Mouse (Mus musculus) liver, embryonic 14.5 days (tissue): ENCODE measurements around the gene Syce2. TPM values are rescaled to one million over a fixed set of nuclear protein-coding genes. Genes with fewer than 3 reads are reported as not detected.

Experiments
- ATAC-seq: fragments of 200-750 bp; cut with Nextera tagmentation; 2 replicates; pipeline ENCODE4 v1.8.0; 2017; ENCODE audit warnings: moderate number of reproducible peaks, mild to moderate bottlenecking, moderate library complexity; ENCODE audit not compliant: insufficient read depth
- DNase-seq, 3 experiments: peaks; one replicate each; pipeline ENCODE4 v3.0.0-alpha.2; 2012 to 2013; ENCODE audit warnings: low read depth in 3 of 3, low spot score in 3 of 3
- H3K27ac ChIP-seq: fragments of 300-500 bp; sonication (generic); 2 replicates; pipeline ENCODE4 v1.5.1; 2014; ENCODE audit warnings: moderate library complexity, mild to moderate bottlenecking, control low read depth, inconsistent platforms
- H3K27me3 ChIP-seq: fragments of 300-500 bp; sonication (generic); 2 replicates; pipeline ENCODE4 v1.6.1; 2014; ENCODE audit warnings: mild to moderate bottlenecking, low read length, moderate library complexity; ENCODE audit not compliant: control insufficient read depth, insufficient read depth
- H3K36me3 ChIP-seq: fragments of 300-500 bp; sonication (generic); replicated peaks from 2 replicates; pipeline ENCODE4 v1.6.1; 2014; ENCODE audit warnings: low read depth; ENCODE audit not compliant: control insufficient read depth, insufficient read depth
- H3K4me1 ChIP-seq, 2 experiments: fragments of 200-500 bp in 1 of 2; fragments of 300-500 bp in 1 of 2; sonication (generic) in 1 of 2; replicated peaks; 2 replicates each; pipeline ENCODE4 v1.6.1; 2012 to 2014; ENCODE audit warnings: antibody characterized with exemption in 1 of 2, inconsistent platforms in 1 of 2, low read length in 1 of 2; ENCODE audit not compliant: control insufficient read depth in 2 of 2, insufficient read depth in 2 of 2
- H3K4me2 ChIP-seq: fragments of 300-500 bp; sonication (generic); 2 replicates; pipeline ENCODE4 v1.6.1; 2014; ENCODE audit warnings: low read depth, mild to moderate bottlenecking, control low read depth, moderate library complexity
- H3K4me3 ChIP-seq, 2 experiments: fragments of 200-500 bp in 1 of 2; fragments of 300-500 bp in 1 of 2; sonication (generic) in 1 of 2; 2 replicates each; pipeline ENCODE4 v1.5.1; 2012 to 2014; ENCODE audit warnings: low read depth in 2 of 2, low read length in 2 of 2, mild to moderate bottlenecking in 2 of 2, control low read depth in 1 of 2, inconsistent platforms in 1 of 2, moderate library complexity in 1 of 2; ENCODE audit not compliant: insufficient read depth in 1 of 2
- H3K9ac ChIP-seq: fragments of 300-500 bp; sonication (generic); replicated peaks from 2 replicates; pipeline ENCODE4 v1.6.1; 2014; ENCODE audit warnings: mild to moderate bottlenecking, control low read depth, moderate library complexity
- H3K9me3 ChIP-seq: fragments of 300-500 bp; sonication (generic); 2 replicates; pipeline ENCODE4 v1.6.1; 2016; ENCODE audit warnings: low read length, mixed read lengths; ENCODE audit not compliant: control insufficient read depth
- CTCF ChIP-seq: IDR thresholded peaks from 2 replicates; pipeline ENCODE4 v1.5.1; 2016; ENCODE audit warnings: antibody characterized with exemption, low read depth, control low read depth
- EP300 ChIP-seq: IDR thresholded peaks from 2 replicates; pipeline ENCODE4 v1.6.1; 2016; ENCODE audit warnings: antibody characterized with exemption, low read depth
- WGBS: fragments of 180-500 bp; shearing (Covaris S2); extraction: QIAGEN DNeasy Blood & Tissue Kit; methylation state at CpG from one replicate; pipeline ENCODE4 v1.1.7; 2014; ENCODE audit not compliant: insufficient replicate concordance; 5-methylcytosine and 5-hydroxymethylcytosine counted together
- polyA plus RNA-seq, 2 experiments: library from polyadenylated mRNA; depleted of rRNA in 1 of 2; stranded (reverse) in 1 of 2; unstranded in 1 of 2; fragments of >200 nt; fragmentation: Nextera tagmentation in 1 of 2; extraction: Ambion mirVana in 1 of 2; gene quantifications; 2 replicates each; pipeline versions ENCODE4 v1.2.1 to v1.2.3; 2012 to 2014

Gene Syce2
- polyA plus RNA-seq, 2 experiments = 26.4 to 78.2 TPM

DNA sequence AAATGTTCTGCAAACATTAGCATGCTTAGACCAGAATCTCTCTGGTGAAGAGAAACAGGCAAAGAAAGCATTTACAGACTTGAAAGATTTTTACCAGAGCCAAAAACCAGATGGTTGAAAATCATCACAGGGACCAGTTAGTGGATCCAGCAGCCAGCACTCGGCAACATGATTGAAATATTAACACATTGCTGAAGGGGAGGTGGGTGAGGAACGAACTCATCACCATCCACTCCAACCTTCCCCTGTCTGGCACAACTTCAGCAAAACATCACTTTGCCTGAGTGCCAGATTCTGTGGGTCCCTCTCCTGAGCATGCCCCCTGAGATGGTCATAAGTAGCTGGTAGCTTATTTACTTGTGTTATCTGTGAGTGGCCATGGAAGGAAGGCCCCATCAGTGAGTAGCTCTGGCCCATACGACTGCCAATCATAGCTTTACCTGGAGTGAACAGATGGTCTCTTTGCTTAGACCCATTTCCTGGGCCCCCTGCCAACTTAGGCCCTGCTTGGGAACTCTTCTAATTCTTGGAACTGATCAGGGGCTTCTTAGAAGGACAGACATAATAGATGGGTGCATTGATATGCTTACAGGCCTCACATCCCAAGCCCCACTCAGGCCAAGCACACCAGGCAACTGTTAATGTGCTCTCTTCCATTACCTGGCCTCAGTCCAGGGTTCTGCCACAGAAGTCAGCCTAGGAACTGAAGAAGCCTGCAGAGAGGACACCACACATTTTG lies 5.6 kb downstream of the Syce2 start:
- TF ChIP-seq CTCF (no peak), EP300 (no peak)
- no peaks in the 10 kb centered on the region; the same call in 1 of the 2 replicates for H3K36me3 ChIP-seq
- H3K27ac ChIP-seq = no peak overlapping the region
- H3K4me3 ChIP-seq = no peak overlapping the region
- H3K4me1 ChIP-seq = peaks cover 20 to 22% of the 10 kb centered on the region in 2 experiments
- WGBS = 60% methylated on average over 3 of the region's 3 CpGs
- H3K4me2 ChIP-seq = no peak overlapping the region
- ATAC-seq (no peak), DNase-seq (no peak)
- H3K9me3 ChIP-seq = no peaks in the 10 kb centered on the region
- H3K27me3 ChIP-seq = no peaks in the 10 kb centered on the region
- no peak overlapping the region for H3K9ac ChIP-seq

- H3K27me3 ChIP-seq = no peaks in the 10 kb centered on the region
- H3K4me2 ChIP-seq = no peak overlapping the region
- no peaks in the 10 kb centered on the region for H3K9me3 ChIP-seq
- no peak for DNase-seq
- no peaks in the 10 kb centered on the region; the same call in 1 of the 2 replicates for H3K36me3 ChIP-seq
- ATAC-seq = peak; percentile 60
- TF ChIP-seq EP300 (no peak), CTCF (no peak)
- no peak overlapping the region for H3K4me3 ChIP-seq
- H3K4me1 ChIP-seq = peaks cover 13 to 14% of the 10 kb centered on the region in 2 experiments
- H3K9ac ChIP-seq = peak overlapping the region; percentile 31
- WGBS = 54% methylated on average over 1 of the region's 1 CpGs
- H3K27ac ChIP-seq = no peak overlapping the region
Measured at GRCm38 (mm10) chr8:84878915-84879314, 7.0 kb downstream of the Syce2 start.

DNA sequence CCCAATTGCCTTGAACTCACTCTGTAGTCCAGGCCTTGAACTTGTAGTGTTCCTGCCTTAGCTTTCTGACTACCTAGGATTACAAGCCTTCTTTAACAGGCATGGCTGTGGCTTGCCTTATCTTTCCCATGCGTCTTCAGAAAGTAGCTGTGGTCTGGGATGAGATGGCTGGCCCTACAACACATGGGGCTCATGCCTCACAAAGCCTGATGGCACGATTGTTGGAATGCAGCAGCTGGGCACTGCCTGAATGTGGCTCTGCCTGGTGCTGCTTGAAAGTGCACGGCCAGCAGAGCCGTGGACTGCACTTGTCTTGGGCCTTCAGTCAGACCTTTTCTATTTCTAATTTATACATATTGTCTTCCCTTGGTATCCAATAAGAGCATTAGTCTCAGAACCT lies 12.8 kb downstream of the Syce2 start:
- Histone ChIP-seq H3K4me3 (no peak overlapping the region), H3K27me3 (no peaks in the 10 kb centered on the region), H3K27ac (no peak overlapping the region), H3K36me3 (peaks cover 35% of the 10 kb centered on the region), H3K4me1 (no peaks in the 10 kb centered on the region; a peak in 2 of 4 replicates), H3K9me3 (no peaks in the 10 kb centered on the region), H3K4me2 (no peak overlapping the region), H3K9ac (no peak overlapping the region; the same call in 1 of the 2 replicates)
- 47% methylated on average over 4 of the region's 4 CpGs for WGBS
- ATAC-seq = no peak
- TF ChIP-seq EP300 (no peak), CTCF (no peak)
- no peak for DNase-seq

DNA sequence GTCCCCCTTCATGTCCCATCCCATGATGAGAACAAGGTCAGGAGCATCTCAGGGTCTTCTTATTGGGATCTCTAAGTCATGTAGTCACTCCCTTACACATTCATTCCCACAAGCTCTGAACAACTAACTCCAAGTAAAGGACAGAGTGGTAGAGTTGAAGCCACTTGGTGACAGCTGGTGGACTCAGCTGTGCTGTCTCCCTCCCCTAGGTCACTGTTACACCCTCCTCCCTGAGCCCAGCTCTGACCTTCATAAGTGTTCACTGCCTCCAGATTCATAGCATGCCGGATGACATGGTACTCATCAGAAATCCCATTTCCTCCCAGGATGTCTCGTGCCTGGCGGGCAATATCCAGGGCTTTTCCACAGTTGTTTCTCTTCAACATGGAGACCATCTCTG lies 16.4 kb downstream of the Syce2 start:
- no peaks in the 10 kb centered on the region for H3K27me3 ChIP-seq
- no peak for DNase-seq
- no peak overlapping the region for H3K4me3 ChIP-seq
- peaks cover 3 to 13% of the 10 kb centered on the region in 2 experiments for H3K4me1 ChIP-seq
- H3K9me3 ChIP-seq = no peaks in the 10 kb centered on the region
- ATAC-seq = no peak
- TF ChIP-seq CTCF = no peak
- no peak for TF ChIP-seq EP300
- H3K4me2 ChIP-seq = no peak overlapping the region
- WGBS = 93% methylated on average over 3 of the region's 3 CpGs
- peaks cover 42% of the 10 kb centered on the region for H3K36me3 ChIP-seq
- H3K9ac ChIP-seq = no peak overlapping the region
- no peak overlapping the region for H3K27ac ChIP-seq

- no peak for TF ChIP-seq CTCF
- no peak for TF ChIP-seq EP300
- peaks cover 3 to 15% of the 10 kb centered on the region in 2 experiments for H3K4me1 ChIP-seq
- H3K4me2 ChIP-seq = no peak overlapping the region
- 76% methylated on average over 1 of the region's 1 CpGs for WGBS
- no peaks in the 10 kb centered on the region for H3K9me3 ChIP-seq
- no peaks in the 10 kb centered on the region for H3K27me3 ChIP-seq
- no peak overlapping the region for H3K4me3 ChIP-seq
- peaks cover 42% of the 10 kb centered on the region for H3K36me3 ChIP-seq
- no peak overlapping the region for H3K9ac ChIP-seq
- ATAC-seq (no peak), DNase-seq (no peak)
- H3K27ac ChIP-seq = no peak overlapping the region
Measured at GRCm38 (mm10) chr8:84889141-84889540, 17.2 kb downstream of the Syce2 start.
